ENCODE assay signal across 9 mouse cellular contexts in the genomic region with DNA sequence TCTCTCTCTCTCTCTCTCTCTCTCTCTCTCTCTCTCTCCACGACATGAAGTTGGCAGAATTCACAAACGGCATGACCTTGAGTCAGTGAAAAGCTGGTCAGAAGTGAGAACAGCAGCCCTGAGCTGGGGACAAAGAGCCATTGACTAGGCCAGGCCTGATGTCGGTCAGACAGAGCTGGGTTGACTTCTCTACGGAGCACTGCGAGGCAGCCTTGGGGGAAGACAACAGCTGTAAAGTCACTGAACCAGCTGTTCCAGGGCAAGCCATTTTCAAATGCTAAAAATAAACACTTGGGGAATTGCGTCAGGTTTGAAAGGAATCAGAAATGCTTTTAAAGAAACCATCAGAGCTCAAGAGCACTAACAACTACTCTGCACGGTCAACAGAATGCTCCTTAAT. TPM values are rescaled to one million over a fixed set of nuclear protein-coding genes. Genes with fewer than 3 reads are reported as not detected.
DNase-seq lines count a peak whose midpoint lies in the region; ATAC-seq and TF ChIP-seq lines count a peak whose summit lies in the region.
"Had no signal": no experiment of that assay in that cellular context is flagged by ENCODE, and none has a peak within 500 bp of the region (broad histone marks: within the 10 kb centered on the region; RNA-seq: fewer than 3 reads in every experiment).

No protein-coding gene starts in this region.

- no peaks in the 10 kb centered on the region for H3K9me3 ChIP-seq in limb, embryonic 13.5 days
- H3K9me3 ChIP-seq in forebrain, embryonic 11.5 days (ENCODE audit: control insufficient read depth, low read length): no peaks in the 10 kb centered on the region
- H3K9me3 ChIP-seq: megakaryocyte, embryonic 14.5 days had no signal

- H3K4me2 ChIP-seq in limb, embryonic 13.5 days (replicated peaks): no peak overlapping the region
- no peak overlapping the region for H3K4me2 ChIP-seq in forebrain, embryonic 11.5 days (ENCODE audit: low read depth, low read length, severe bottlenecking)

- intact Hi-C loops in gastrocnemius, adult 2 months (cut with DNase I): no loop called here

- H3K4me3 ChIP-seq in gastrocnemius, adult 2 months: peak overlapping the region; percentile 47
- H3K4me3 ChIP-seq in limb, embryonic 13.5 days: no peak overlapping the region
- no peak overlapping the region for H3K4me3 ChIP-seq in forebrain, embryonic 11.5 days (ENCODE audit: low read depth, low read length)
- H3K4me3 ChIP-seq: megakaryocyte, embryonic 14.5 days had no signal

- H3K27ac ChIP-seq in gastrocnemius, adult 2 months: peak overlapping the region; percentile 84
- H3K27ac ChIP-seq in limb, embryonic 13.5 days: peak overlapping the region; percentile 59
- H3K27ac ChIP-seq in forebrain, embryonic 11.5 days (ENCODE audit: low read depth, low read length): no peak overlapping the region

- DNase-seq in gastrocnemius, adult 2 months: peak; percentile 51
- no peak for DNase-seq in gastrocnemius, adult 8-10 months (ENCODE audit: low spot score in 2 of 2)
- peak; percentile 26 for DNase-seq in NIH3T3 (ENCODE audit: low read depth)
- peak; percentile 97 for DNase-seq in heart, adult 11 months
- no peak for DNase-seq in forebrain, embryonic 11.5 days (ENCODE audit: low spot score)
- DNase-seq in c-Kit-positive CD71-positive TER-119-positive erythroid progenitor cells, embryonic 14.5 days (ENCODE audit: low spot score): no peak
- DNase-seq in spleen, adult 12 weeks (ENCODE audit: low spot score): no peak

- TF ChIP-seq CTCF in gastrocnemius, adult 2 months (IDR thresholded peaks at IDR 0.05): no peak

- no peaks in the 10 kb centered on the region for H3K36me3 ChIP-seq in limb, embryonic 13.5 days
- H3K36me3 ChIP-seq in forebrain, embryonic 11.5 days (ENCODE audit: control insufficient read depth, insufficient read depth, low read length): no peaks in the 10 kb centered on the region

- peaks cover 38% of the 10 kb centered on the region for H3K4me1 ChIP-seq in limb, embryonic 13.5 days
- H3K4me1 ChIP-seq in forebrain, embryonic 11.5 days (replicated peaks; ENCODE audit: control insufficient read depth, insufficient read depth, low read length): no peaks in the 10 kb centered on the region

- ATAC-seq in limb, embryonic 13.5 days (ENCODE audit: low FRiP score, low read depth): peak; percentile 45; the same call in 1 of the 2 replicates
- ATAC-seq in forebrain, embryonic 11.5 days (replicated peaks; ENCODE audit: low FRiP score): no peak

- WGBS in limb, embryonic 13.5 days: 41% methylated on average over 7 of the region's 7 CpGs
- WGBS in forebrain, embryonic 11.5 days: 78% methylated on average over 7 of the region's 7 CpGs

- no peaks in the 10 kb centered on the region for H3K27me3 ChIP-seq in limb, embryonic 13.5 days
- H3K27me3 ChIP-seq in forebrain, embryonic 11.5 days (ENCODE audit: control insufficient read depth, insufficient read depth, low read length): no peaks in the 10 kb centered on the region
- H3K27me3 ChIP-seq: megakaryocyte, embryonic 14.5 days had no signal

- no peak overlapping the region for H3K9ac ChIP-seq in limb, embryonic 13.5 days
- no peak overlapping the region for H3K9ac ChIP-seq in forebrain, embryonic 11.5 days (ENCODE audit: low read length)

RNA-seq across cellular contexts. Expression of a gene that starts 13.2 kb away (rescaled TPM):
- total RNA-seq in gastrocnemius, adult 2 months (2021): 10 to 100 TPM; 61.7 to 78.6 TPM
- 10 to 100 TPM; 72.4 to 89.7 (median 80.3) TPM for total RNA-seq in gastrocnemius, adult 8-10 months (2022)
- polyA plus RNA-seq in limb, embryonic 13.5 days (2015; fragmentation: Nextera tagmentation; extraction: Ambion mirVana): 11.5 and 12.2 TPM in 2 replicates
- 10.4 and 10.5 TPM in 2 replicates for polyA plus RNA-seq in forebrain, embryonic 11.5 days (2014; fragmentation: Nextera tagmentation; extraction: Ambion mirVana)

RNA-seq across cellular contexts. Expression of a gene that starts 58.4 kb away (rescaled TPM):
- 10 to 100 TPM in 1 of 2 experiments, 1 to 10 TPM in 1; 8.9 to 12.5 TPM for total RNA-seq in gastrocnemius, adult 2 months (2021)
- 10 to 100 TPM in 3 of 4 experiments, 1 to 10 TPM in 1; 9.5 to 13.5 (median 10.8) TPM for total RNA-seq in gastrocnemius, adult 8-10 months (2022)
- polyA plus RNA-seq in limb, embryonic 13.5 days (2015; fragmentation: Nextera tagmentation; extraction: Ambion mirVana): 55.2 and 60.2 TPM in 2 replicates
- polyA plus RNA-seq in forebrain, embryonic 11.5 days (2014; fragmentation: Nextera tagmentation; extraction: Ambion mirVana): 65.9 and 70.5 TPM in 2 replicates

Comparison
In these comparisons a context has a peak if more than half of its experiments do, and no peak if none do; other contexts are left out.
1. DNase-seq: peak in gastrocnemius, adult 2 months (single experiment), NIH3T3 (single experiment) and heart, adult 11 months (single experiment); none in gastrocnemius, adult 8-10 months (0 of 2), forebrain, embryonic 11.5 days (single experiment), c-Kit-positive CD71-positive TER-119-positive erythroid progenitor cells, embryonic 14.5 days (single experiment) and spleen, adult 12 weeks (single experiment).